Mouse (Mus musculus) urinary bladder, postnatal 36 days (tissue): ENCODE data around the gene Shmt2.
A peak's percentile ranks its signal among the peaks of the same experiment; 100 is the strongest.

Experiments used
- DNase-seq, 2 experiments: peaks; one replicate each; pipeline ENCODE4 v3.0.0; 2022; ENCODE audit warnings: low spot score in 2 of 2, mixed read lengths in 1 of 2

Gene Shmt2

GRCm38 (mm10) chr10:127512307-127512666, 10.0 kb downstream of the Shmt2 start:
- DNase-seq = no peak

- peak in 1 of 2 experiments; percentile 36 for DNase-seq
Observed at GRCm38 (mm10) chr10:127511634-127512306, 10.5 kb downstream of the Shmt2 start.

- DNase-seq = no peak
Observed at GRCm38 (mm10) chr10:127510895-127511617, 11.2 kb downstream of the Shmt2 start.

GRCm38 (mm10) chr10:127509837-127510701, 12.2 kb downstream of the Shmt2 start:
- DNase-seq = no peak

- peak; percentile 65 to 79 for DNase-seq
Observed at GRCm38 (mm10) chr10:127509051-127509836, 13.0 kb downstream of the Shmt2 start.

GRCm38 (mm10) chr10:127508239-127508638, 14.0 kb downstream of the Shmt2 start:
- peak; percentile 52 to 70 for DNase-seq

GRCm38 (mm10) chr10:127500894-127501893, 21.1 kb downstream of the Shmt2 start, which contains the start of gene Stac3:
TSS of gene Stac3 (plus strand) at chr10:127501686.
- DNase-seq = no peak

- no peak for DNase-seq
Observed at GRCm38 (mm10) chr10:127500042-127500441, 22.2 kb downstream of the Shmt2 start.

- no peak for DNase-seq
Observed at GRCm38 (mm10) chr10:127499516-127499915, 22.7 kb downstream of the Shmt2 start.

GRCm38 (mm10) chr10:127496156-127496555, 26.1 kb downstream of the Shmt2 start:
- no peak for DNase-seq

GRCm38 (mm10) chr10:127492118-127492517, 30.1 kb downstream of the Shmt2 start:
- DNase-seq = no peak

- no peak for DNase-seq
Observed at GRCm38 (mm10) chr10:127491128-127491512, 31.1 kb downstream of the Shmt2 start.

GRCm38 (mm10) chr10:127490160-127491127, 31.8 kb downstream of the Shmt2 start:
- no peak for DNase-seq

GRCm38 (mm10) chr10:127488856-127489255, 33.4 kb downstream of the Shmt2 start:
- DNase-seq = no peak

- no peak for DNase-seq
Observed at GRCm38 (mm10) chr10:127485235-127485634, 37.0 kb downstream of the Shmt2 start.

- peak; percentile 38 to 63 for DNase-seq
Observed at GRCm38 (mm10) chr10:127480833-127481813, 41.1 kb downstream of the Shmt2 start.

GRCm38 (mm10) chr10:127479131-127479530, 43.1 kb downstream of the Shmt2 start:
- no peak for DNase-seq

- no peak for DNase-seq
Observed at GRCm38 (mm10) chr10:127477301-127477700, 44.9 kb downstream of the Shmt2 start.
